Mouse (Mus musculus): ENCODE measurements around the gene Hoxa9. TPM values are rescaled to one million over a fixed set of nuclear protein-coding genes. Genes with fewer than 3 reads are reported as not detected.

Gene Hoxa9
- total RNA-seq, 2 experiments from 2014 or later: 7.2 to 7.4 TPM

DNA sequence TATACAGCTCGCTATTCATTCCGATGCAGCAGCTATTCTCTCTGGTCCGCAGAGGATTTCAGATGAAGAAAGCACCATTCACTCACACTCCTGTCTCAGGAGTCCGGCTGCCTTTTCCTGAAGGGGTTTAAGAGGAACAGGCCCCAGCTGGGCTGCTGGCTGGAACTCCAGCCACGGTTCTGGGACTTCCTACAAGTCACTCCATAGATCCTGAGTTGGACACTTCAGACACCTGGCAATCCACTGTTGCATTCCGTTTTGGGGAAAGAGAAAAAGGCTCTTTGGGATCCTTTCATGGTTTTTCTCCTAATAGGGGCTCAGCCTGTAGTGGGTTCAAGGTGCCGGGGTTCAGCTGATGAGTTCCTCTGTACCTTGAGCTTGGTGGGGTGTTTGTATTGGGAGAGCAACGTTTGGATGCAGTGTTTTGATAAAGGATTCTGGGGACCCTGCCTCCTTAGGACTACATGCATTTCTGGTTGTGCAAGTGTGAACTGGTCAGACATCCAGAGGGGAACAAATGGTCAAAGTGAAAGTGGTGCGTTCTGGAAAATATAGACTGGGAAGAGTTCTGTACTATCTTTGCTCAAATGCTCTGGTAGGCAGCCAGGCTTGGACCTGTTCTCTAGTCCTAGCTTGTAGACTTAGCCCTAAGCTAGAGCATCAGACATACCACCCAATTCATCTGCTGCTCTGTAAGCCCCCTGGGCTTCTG lies 31.0 kb upstream of the Hoxa9 start:
- DNase-seq (ENCODE audit: low spot score): no peak

DNA sequence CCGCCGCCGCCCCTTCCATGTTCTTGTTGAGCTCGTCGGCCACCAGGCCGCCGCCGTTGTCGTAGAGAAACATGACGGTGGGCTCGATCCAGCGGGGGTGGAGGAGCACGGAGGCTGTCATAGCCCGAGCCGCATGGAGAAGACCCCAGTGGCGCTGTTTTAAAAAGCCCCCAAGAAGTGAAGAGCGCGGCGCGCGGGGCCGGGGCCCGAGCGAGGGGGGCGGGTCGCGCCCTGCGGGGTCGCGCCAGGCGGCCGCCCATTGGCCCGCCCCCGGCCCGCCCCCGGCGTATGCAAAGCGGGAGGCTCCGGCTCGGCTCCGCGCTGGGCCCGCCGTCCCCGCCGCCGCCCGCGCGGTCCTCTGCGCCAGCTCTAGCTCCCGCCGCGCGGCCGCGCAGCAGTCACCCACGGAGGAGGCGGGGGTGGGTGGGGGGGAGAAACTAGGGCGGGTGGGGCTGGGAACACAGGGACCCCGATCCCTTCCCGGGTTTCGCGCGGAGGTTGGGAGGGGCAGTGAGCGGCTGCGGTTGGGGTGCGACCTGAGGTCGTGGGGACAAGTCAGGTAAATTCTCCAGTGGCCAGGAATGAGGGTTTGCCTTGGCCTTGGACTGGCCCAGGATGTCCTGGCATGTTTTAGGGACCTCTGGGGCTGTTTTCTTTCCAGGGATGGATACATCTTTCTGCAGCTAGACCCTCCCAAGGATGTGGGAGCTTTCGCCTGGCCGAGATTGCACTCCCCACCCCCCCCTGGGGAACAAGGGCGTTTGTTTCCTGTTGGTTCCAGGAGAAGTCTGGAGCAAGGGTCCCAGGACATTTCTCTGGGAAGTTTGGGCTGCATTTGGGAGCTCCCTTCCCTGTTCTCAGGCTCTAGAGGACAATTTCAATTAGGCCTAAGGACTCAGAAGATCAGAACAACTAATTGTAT lies 30.0 kb upstream of the Hoxa9 start, which contains the start of gene Hoxa13:
Gene Hoxa13, minus strand, starts transcription at position 227 of the 922 bp plus-strand sequence.
- no peak for DNase-seq (ENCODE audit: low spot score)

DNA sequence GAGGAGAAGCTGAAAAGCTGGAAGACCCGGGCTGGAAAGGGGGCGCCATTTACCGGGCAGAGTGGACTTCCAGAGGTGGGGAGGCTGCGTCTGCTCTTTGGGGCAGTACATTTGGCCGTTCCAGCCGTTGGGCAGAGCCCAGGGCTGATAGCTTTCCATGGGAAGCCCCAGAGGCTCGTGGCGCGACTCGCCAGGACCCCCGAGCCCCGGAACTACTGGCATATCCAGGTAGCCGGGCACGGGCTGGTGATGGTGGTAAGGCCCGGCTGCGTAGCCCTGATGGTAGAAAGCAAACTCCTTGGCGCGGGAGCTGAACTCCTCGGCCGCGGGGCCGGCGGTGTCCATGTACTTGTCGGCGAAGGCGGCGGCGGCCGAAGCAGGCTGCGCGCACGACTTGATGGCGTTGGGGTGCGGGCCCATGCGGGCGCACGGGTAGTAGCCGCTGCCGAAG lies 28.9 kb upstream of the Hoxa9 start:
- no peak for DNase-seq (ENCODE audit: low spot score)

DNA sequence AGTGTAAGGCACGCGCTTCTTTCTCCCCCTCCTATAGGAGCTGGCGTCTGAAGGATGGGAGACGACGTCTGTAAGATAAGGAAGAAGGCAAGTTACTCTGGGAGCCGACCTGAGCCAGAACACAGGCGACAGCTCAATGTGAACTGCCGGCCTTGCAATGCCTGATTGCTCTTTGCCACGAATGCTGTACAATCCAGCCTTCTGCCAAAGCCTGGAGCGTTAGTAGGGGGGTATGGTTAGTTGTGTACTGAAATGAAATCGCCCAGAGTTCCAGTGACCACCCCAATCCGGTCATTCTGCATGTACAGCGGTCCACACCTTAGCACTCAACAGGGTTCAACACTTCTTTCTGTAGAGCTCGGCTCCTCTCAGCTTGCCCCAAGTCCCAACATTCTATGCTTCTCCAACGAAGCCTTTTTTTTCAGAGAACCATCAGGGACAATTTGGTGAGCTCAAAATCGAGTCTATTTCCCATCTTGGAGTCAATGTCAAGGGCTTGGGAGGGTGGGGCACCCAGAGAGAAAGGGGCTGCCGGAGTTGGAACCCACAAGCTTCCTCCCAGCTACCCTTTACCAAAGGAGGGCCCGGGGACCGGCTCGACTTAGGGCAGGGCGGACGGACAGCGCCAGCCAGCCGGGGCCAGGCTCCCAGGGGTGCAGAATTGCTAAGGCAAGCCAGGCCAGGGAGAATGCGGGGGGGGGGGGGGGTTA lies 28.3 kb upstream of the Hoxa9 start:
- no peak for DNase-seq (ENCODE audit: low spot score)

DNA sequence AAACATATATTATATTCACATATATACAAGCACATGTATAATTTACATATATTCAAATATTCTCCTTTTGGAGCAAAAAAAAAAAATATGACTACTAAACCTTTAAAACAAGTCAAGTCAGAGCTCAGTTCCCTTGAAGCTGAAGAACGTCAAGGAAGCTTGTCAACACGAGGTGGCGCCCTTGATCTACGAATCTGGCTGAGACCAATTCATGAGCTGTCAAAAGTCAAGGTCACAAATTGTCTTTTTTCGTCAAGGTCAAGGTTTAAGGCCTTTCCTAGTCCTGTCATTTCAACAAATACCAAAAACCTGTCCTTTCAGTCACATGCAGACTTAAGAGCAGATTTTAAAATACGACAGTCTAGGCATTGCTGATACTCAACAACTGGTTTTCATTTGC lies 26.1 kb upstream of the Hoxa9 start:
- DNase-seq (ENCODE audit: low spot score): peak; percentile 86

DNA sequence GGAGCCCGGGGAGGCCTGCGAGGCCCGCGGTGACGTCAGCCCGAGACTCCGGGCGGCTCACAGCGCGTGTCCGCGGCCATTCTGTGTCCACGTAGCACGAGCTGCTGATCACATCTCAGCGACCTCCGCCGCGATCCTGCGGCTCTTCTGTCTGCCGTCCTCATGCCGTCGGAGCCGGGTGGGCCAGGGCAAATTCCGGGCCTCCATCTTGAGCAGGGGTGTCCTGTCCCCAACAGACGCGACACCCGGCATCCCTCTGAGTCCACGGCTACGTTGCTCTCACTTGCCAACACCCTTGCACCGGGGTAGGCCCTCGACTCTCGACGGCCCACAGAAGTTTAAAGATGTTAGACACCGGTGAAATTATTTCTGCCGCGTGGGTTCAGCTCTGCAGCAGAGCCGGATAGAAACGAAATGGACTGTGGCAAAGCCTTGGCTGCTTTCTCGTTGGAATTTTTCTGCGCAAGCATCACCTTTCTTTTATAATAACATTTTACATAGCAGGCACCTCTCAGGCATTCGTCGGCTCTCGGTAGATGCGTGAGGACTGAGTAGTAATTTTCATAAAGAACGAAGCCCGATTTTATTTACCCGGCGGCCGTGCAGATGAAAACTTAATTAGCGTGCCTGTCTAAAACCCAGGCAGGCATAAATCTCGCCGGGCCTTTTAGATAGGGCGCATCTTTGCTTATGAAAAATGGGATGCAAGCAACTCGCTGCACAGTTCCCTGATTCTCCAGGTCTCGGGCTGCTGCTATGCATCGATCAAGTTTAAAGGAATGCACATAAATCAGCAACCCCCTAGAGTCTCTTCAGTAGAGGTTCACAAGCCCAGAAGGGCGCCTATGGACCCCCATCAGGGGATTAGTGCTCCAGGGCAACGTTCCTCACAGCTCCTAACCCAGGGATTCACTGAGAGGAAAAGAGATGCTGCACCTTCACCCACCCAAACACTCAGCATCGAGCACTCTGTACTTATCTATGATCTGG lies 22.9 kb upstream of the Hoxa9 start:
- no peak for DNase-seq (ENCODE audit: low spot score)

DNA sequence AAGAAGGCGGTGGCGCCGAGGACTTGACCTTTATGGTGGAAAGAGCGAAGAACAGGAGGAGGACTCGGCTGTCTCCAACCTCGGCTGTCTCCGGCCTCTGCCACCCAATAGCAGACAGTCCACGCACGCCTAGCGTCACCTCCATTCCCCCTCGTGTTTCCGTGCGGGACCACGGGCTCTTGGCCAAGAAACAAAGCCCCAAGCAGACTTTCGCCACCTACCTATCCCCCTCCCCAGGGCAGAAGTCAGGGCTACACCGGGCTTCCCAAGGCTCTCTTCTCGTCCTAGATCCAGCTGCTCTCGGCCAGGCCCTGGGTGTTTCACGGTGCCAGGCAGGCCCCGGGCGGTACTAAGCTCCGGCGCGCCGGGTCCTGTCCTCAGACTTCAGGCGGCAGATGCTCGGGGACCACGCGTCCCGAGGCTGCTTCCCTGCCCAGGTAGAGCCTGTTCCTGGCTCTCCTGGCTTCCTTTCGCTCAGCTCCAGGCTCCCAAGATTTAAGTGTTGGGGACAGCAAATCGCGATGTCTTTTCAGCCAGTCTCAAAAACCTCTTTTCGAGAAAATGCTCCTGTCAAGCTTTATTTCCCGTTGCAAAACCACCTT lies 22.0 kb upstream of the Hoxa9 start:
- DNase-seq (ENCODE audit: low spot score): no peak

DNA sequence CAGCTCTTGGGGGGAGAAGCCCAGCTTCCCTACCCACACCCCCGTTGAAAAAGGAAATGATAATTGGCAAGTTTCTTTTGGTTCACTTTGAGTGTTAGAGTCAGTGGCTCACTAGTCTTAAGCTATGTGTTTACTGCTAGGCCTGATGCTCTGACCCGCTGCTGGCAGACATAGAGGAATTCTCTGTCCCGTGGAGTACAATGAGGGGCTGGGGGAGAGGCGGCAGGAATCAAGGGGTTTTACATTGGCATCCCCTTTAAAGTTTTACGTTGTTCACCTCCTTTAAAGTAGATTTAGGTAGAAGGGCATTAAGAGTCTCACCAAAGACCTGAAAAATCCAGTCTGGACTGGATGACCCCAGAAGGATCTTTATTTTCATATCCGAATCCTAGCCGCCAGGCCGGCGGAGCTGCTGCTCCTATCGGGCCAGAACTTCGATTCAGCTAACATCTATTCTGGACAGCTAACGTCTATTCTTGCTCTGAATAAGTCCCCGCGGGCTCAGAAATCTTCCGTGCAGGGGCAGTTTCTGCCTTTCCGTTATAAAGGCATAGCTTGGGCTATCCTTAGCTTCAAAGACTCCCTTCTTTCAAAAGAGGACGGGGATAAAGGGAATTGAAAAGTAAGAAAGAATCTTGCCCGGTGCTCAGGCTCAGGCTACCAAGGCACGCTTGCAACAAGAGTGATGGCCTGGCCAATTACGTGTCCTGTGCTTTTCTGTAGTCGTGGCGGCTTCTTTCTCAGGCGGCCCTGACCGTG lies 21.3 kb upstream of the Hoxa9 start:
- no peak for DNase-seq (ENCODE audit: low spot score)

DNA sequence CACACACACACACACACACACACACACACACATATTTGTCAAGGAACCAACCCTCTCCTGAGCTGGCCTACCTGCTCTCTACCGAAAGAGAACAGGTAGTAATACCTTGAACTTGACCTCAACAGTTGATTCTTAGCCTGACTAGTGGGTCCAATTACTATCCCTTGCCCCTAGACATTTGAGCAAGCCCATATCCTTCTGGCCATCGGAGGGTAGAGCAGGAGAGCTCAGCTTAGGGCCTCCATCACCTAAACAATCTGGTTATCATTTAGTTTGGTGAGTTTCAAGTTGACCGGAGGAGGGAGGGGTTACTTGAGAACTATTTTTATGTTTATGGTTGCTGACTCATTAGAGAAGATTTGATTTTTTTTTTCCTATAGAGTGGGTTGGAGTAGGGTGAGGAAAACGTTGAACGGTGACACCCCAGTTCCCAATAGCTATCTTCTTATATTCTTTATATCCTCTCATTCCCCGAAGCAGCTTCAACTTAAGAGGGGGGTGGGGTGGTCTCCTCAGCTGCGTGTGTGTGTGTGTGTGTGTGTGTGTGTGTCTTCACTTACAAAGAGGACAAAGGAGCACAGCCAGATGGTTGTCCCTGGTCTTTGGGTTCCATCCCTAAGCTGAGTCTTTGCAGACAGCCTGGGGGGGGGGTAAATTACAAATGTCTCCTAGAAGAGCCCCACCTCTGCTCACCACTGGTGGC lies 20.4 kb upstream of the Hoxa9 start:
- no peak for DNase-seq (ENCODE audit: low spot score)

DNA sequence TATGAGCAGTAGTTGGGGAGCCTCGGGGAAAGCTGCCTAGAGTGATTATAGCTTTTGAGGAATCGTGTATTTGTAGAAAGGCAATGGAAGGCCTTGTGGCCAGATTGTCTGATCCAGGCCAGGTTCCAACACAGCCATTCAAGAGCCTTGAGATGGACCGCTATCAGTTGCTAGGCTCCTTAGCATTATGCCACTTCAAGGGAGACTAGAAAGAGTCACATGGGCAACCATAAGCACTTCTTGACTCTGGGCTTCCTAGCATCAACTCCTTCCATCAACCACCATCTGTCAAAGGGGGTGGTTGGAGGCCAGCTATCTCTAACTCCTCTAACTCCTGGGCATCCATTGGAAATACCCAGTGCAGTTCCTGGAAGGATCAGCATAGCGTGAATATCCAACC lies 18.9 kb upstream of the Hoxa9 start:
- DNase-seq (ENCODE audit: low spot score): no peak

DNA sequence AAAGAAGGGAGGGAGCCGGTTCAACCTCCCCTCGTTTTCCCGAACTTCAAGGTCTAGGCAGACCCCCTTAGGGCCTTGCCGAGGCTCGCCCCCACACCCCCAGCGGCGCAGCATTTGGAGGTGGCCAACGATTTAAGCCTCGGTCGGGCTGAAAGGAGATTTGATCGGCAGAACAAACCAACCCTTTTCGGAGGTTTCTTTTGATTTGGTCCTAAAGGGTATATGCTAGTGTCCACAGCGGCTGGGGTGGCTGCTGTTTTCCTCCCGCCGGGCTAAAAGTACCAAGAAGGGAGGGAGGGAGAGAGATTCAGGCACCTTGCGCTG lies 18.5 kb upstream of the Hoxa9 start:
- no peak for DNase-seq (ENCODE audit: low spot score)

DNA sequence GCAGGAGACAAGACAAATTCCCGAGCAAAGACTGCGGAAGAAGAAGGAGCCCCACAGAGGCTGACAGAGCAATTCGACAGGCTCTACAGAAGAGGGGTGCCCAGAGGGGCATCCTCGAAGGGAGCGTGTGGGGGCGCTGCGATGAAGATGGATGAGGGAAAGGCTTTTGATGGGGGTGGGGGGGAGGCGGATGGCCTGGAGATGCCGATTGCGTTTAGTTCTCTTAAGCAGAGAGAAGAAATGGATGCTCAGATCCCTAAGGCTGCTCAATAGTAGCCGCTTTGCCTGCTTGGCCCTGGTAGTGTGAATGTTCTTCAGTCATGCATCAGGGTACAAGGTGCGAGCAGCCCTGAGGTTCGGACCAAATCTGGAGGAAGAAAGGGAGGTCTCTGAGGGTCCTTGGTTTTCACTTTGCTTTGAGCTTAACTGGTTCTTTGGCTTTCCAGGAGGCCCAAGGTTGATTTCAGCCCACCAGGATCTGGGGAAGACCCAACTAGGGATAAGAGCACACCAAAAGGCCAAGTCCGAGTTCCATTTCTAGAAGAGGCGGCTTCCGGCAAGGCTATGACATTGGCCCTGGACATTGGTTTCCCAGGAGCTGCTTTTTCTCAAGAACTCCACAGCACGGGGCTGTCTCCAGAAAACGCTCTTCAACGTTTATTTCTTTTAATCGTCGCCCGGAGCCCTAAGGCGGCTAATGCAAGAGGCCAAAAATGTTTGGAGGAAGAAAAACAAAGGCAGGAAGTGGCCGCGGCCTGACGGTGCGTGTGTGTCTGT lies 17.9 kb upstream of the Hoxa9 start:
- DNase-seq (ENCODE audit: low spot score): no peak

DNA sequence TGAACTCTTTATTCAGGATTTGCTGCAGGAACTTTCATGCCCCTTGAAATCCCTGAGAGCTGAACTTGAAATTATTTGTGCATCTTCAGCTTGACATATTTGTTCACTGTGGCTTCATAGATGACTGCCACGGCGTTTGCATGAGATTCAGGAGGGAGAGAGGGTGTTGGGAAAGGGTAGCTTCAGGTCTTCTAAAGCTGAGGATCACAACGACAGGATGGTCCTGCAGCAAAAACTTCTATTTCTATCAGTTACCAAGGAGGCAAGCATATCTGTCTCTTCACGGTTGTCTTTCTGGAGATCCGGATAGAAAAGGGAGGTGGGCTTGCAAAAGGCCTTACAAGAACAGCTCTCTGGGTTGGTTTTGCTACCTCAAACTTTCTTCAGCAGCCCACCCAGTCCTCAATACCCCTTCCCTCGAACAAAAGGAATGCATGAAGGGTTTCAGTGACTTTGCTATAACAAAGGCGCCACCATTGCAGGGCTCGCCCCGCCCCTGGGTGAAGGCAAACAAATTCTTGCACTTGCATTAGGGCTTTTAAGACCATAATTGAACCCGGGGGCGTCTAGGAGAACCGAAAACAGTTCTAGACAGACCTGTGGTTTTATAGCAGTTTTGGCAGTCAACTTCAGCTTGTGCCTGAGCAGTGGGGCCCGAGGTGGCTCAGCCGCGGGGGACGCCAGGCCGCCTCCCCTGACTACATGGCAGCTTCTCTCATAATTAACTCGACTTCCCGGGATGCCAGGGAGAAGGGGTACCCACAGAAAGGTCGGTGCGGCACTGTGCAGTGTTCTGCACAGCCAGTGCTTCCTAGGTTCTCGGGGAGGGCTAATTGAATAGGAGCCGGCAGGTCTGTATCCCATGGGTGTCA lies 17.1 kb upstream of the Hoxa9 start:
- DNase-seq (ENCODE audit: low spot score): no peak

DNA sequence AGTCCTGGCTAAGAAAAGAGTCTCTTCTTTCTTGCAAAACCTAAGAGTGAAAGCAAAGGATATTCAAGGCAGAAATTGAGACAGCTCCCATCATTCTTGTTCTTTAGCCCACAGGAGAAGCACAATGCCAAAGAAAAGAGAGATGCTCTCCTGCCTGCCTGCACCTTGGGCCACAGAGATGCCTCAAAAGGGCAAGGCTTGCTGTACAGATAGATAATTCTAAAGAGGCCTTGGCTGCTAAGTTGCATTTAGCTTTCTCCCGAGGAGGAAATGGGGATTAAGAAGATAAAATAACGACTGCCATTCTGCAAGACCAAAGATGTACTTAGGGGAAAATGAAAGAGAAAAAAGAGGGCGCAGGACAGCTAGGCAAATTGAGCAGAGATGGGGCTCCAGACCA lies 16.0 kb upstream of the Hoxa9 start:
- DNase-seq (ENCODE audit: low spot score): no peak

DNA sequence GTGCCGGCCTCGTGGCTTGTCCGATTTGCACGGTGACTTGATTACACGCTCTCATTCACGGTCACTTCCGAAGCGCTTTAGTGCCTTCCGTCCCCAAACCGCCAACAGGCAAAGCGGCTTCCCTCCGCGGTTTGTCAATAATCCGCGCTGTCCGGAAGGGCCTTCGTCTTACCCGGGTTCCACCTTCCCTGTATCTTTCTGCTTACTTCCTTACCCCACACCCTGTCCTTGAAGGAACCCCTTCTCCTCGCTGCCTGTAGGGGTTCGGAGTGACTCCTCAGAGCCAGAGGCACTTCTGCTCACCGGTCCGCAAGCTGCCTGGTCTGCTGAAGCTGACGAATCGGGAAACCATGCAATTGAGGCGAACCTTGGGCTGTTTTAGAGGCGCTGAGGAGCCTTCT lies 15.5 kb upstream of the Hoxa9 start:
- no peak for DNase-seq (ENCODE audit: low spot score)

DNA sequence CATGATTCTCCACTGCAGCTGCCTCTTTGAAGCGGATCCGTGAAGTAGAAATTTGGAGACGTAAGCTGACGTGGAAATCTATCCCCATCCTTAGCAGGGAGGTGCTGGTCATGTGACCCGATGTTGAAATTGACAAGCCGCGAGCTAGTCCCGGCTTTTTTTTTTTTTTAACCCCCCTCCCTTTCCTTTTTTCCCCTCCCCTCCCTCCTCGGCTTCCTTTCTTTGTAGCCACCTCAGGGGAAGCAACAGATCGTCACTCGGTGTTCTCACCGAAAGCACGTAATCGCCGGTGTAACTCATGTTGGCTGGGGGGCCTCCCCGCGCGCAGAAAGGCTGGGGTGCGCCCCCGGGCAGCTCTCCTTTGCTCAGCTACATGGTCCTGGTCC lies 14.9 kb upstream of the Hoxa9 start, which contains the start of gene Hoxa11:
Gene Hoxa11, minus strand, starts transcription at position 54 of the 386 bp plus-strand sequence.
- DNase-seq (ENCODE audit: low spot score): no peak

DNA sequence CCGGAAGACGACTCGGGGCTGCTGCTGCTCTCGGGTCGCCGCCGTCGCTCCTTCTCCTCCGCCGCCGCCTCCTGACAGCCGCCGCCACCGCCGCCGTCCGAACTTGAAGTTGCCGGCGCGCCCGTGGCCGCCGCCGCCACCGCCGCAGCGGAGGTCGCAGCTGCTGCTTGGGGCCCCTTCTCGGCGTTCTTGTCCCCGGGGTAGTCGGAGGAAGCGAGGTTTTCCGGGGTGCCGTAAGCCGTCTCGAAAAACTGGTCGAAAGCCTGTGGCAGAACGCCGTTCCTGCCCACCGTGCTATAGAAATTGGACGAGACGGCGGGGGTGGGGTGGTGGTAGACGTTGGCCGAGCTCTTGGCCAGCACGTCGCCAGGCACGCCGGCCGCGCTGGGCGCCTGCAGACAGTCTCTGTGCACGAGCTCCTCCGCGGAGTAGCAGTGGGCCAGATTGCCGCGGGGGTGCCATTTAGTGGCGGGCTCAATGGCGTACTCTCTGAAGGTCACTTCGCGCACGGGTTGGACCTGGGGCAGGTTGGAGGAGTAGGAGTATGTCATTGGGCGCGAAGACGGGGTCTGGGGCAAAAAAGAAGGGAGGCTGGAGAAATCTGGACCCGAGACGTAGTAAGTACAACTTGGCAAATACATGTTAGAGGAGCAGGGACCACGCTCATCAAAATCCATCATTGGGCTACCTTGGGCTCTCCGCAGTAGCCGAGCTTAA lies 14.3 kb upstream of the Hoxa9 start:
- DNase-seq (ENCODE audit: low spot score): no peak

All from gastrocnemius, adult 18-20 months (tissue).